Mouse (Mus musculus): ENCODE measurements at regions not wholly inside any gene's neighbourhood (a gene's known extent, or its start where the extent isn't known, plus 50 kb on each side); places are given as distances from the start of the nearest gene placed in this dataset. TPM values are rescaled to one million over a fixed set of nuclear protein-coding genes. Genes with fewer than 3 reads are reported as not detected.

- Histone ChIP-seq H3K27ac (ENCODE audit: low read length) (no peak overlapping the region), H3K4me1 (ENCODE audit: control insufficient read depth, insufficient read depth, low read length) (no peaks in the 10 kb centered on the region), H3K4me2 (ENCODE audit: low read depth, low read length) (no peak overlapping the region), H3K27me3 (ENCODE audit: control insufficient read depth, insufficient read depth, low read length) (no peaks in the 10 kb centered on the region), H3K9ac (ENCODE audit: low read length) (no peak overlapping the region), H3K36me3 (ENCODE audit: control insufficient read depth, insufficient read depth, low read length) (no peaks in the 10 kb centered on the region), H3K4me3 (replicated peaks; ENCODE audit: low read length) (no peak overlapping the region), H3K9me3 (replicated peaks; ENCODE audit: control insufficient read depth, low read length) (no peaks in the 10 kb centered on the region)
- 76% methylated on average over 1 of the region's 1 CpGs for WGBS
- ATAC-seq (ENCODE audit: insufficient read depth, low FRiP score), result no peak
Observed at GRCm38 (mm10) chr6:107459220-107459619, 70.3 kb upstream of the Lrrn1 start.

- H3K4me2 ChIP-seq (ENCODE audit: low read depth, low read length), result no peak overlapping the region
- no peak overlapping the region for H3K4me3 ChIP-seq (replicated peaks; ENCODE audit: low read length)
- no peak overlapping the region for H3K27ac ChIP-seq (ENCODE audit: low read length)
- H3K4me1 ChIP-seq (ENCODE audit: control insufficient read depth, insufficient read depth, low read length), result no peaks in the 10 kb centered on the region
- no peak overlapping the region for H3K9ac ChIP-seq (ENCODE audit: low read length)
- H3K36me3 ChIP-seq (ENCODE audit: control insufficient read depth, insufficient read depth, low read length), result no peaks in the 10 kb centered on the region
- ATAC-seq (ENCODE audit: insufficient read depth, low FRiP score), result no peak
- WGBS, result 46% methylated on average over 2 of the region's 2 CpGs
- H3K9me3 ChIP-seq (replicated peaks; ENCODE audit: control insufficient read depth, low read length), result no peaks in the 10 kb centered on the region
- no peaks in the 10 kb centered on the region for H3K27me3 ChIP-seq (ENCODE audit: control insufficient read depth, insufficient read depth, low read length)
Observed at GRCm38 (mm10) chr6:107462440-107462839, 67.1 kb upstream of the Lrrn1 start.

GRCm38 (mm10) chr6:107473395-107473794, 56.2 kb upstream of the Lrrn1 start:
- Histone ChIP-seq H3K9me3 (replicated peaks; ENCODE audit: control insufficient read depth, low read length) (no peaks in the 10 kb centered on the region), H3K4me1 (ENCODE audit: control insufficient read depth, insufficient read depth, low read length) (no peaks in the 10 kb centered on the region), H3K4me3 (replicated peaks; ENCODE audit: low read length) (no peak overlapping the region), H3K36me3 (ENCODE audit: control insufficient read depth, insufficient read depth, low read length) (no peaks in the 10 kb centered on the region), H3K9ac (ENCODE audit: low read length) (no peak overlapping the region), H3K27ac (ENCODE audit: low read length) (no peak overlapping the region), H3K4me2 (ENCODE audit: low read depth, low read length) (no peak overlapping the region), H3K27me3 (ENCODE audit: control insufficient read depth, insufficient read depth, low read length) (no peaks in the 10 kb centered on the region)
- 35% methylated on average over 2 of the region's 2 CpGs for WGBS
- no peak for ATAC-seq (ENCODE audit: insufficient read depth, low FRiP score)

GRCm38 (mm10) chr6:107474125-107474524, 55.4 kb upstream of the Lrrn1 start:
- Histone ChIP-seq H3K36me3 (ENCODE audit: control insufficient read depth, insufficient read depth, low read length) (no peaks in the 10 kb centered on the region), H3K9me3 (replicated peaks; ENCODE audit: control insufficient read depth, low read length) (no peaks in the 10 kb centered on the region), H3K4me3 (replicated peaks; ENCODE audit: low read length) (no peak overlapping the region), H3K4me1 (ENCODE audit: control insufficient read depth, insufficient read depth, low read length) (no peaks in the 10 kb centered on the region), H3K27me3 (ENCODE audit: control insufficient read depth, insufficient read depth, low read length) (no peaks in the 10 kb centered on the region), H3K4me2 (ENCODE audit: low read depth, low read length) (no peak overlapping the region), H3K27ac (ENCODE audit: low read length) (no peak overlapping the region), H3K9ac (ENCODE audit: low read length) (no peak overlapping the region)
- WGBS, result 57% methylated on average over 4 of the region's 4 CpGs
- no peak for ATAC-seq (ENCODE audit: insufficient read depth, low FRiP score)

Small RNAs in the stretch of these regions (microRNA-seq; reads per million reads assigned to microRNA genes)
- gene Gm27690, result not detected

Data from stomach, embryonic 16.5 days (tissue).